Mouse (Mus musculus): ENCODE data around the gene Mre11a. TPM values are rescaled to one million over a fixed set of nuclear protein-coding genes. Genes with fewer than 3 reads are reported as not detected.

Gene Mre11a
- 10 to 100 TPM; 18.4 to 21.5 TPM for total RNA-seq (2021)
- long read RNA-seq, experiment 1, partial matches to known transcripts: 0 of 11 reads
- long read RNA-seq, experiment 1, other reads (novel, unspliced or antisense): 8 of 11 reads
- long read RNA-seq, experiment 2, partial matches to known transcripts: 0 of 2 reads
- long read RNA-seq, experiment 2, other reads (novel, unspliced or antisense): 1 of 2 reads

GRCm38 (mm10) chr9:14784039-14785002 lies at the start of gene Mre11a, which contains the start of gene Ankrd49:
Gene Mre11a (plus strand): TSS chr9:14784654.
Gene Ankrd49 (minus strand): TSS chr9:14784856.
- DNase-seq: peak; percentile 91

GRCm38 (mm10) chr9:14739498-14740150 lies 44.8 kb upstream of the Mre11a start:
- DNase-seq: peak; percentile 41

GRCm38 (mm10) chr9:14740151-14740924 lies 44.1 kb upstream of the Mre11a start, which contains the start of gene Piwil4:
Gene Piwil4 (minus strand): TSS chr9:14740733.
- DNase-seq: no peak

- peak in 1 of 2 experiments; percentile 37 for DNase-seq
Measured at GRCm38 (mm10) chr9:14750901-14751502, 33.5 kb upstream of the Mre11a start.

- DNase-seq: peak; percentile 25 to 44
Measured at GRCm38 (mm10) chr9:14751503-14752000, 32.9 kb upstream of the Mre11a start.

GRCm38 (mm10) chr9:14752001-14752522 lies 32.4 kb upstream of the Mre11a start, which contains the start of gene Fut4:
Gene Fut4 (minus strand): TSS chr9:14752393.
- peak; percentile 67 to 80 for DNase-seq

GRCm38 (mm10) chr9:14753947-14754346 lies 30.5 kb upstream of the Mre11a start:
- no peak for DNase-seq

GRCm38 (mm10) chr9:14754469-14754868 lies 30.0 kb upstream of the Mre11a start:
- DNase-seq: no peak

- no peak for DNase-seq
Measured at GRCm38 (mm10) chr9:14758590-14758989, 25.9 kb upstream of the Mre11a start.

GRCm38 (mm10) chr9:14759261-14759660 lies 25.2 kb upstream of the Mre11a start:
- DNase-seq: no peak

- DNase-seq: peak; percentile 45 to 59
Measured at GRCm38 (mm10) chr9:14764765-14765164, 19.7 kb upstream of the Mre11a start.

GRCm38 (mm10) chr9:14769811-14770210 lies 14.6 kb upstream of the Mre11a start:
- DNase-seq: no peak

- DNase-seq: peak in 1 of 2 experiments; percentile 17
Measured at GRCm38 (mm10) chr9:14770803-14771471, 13.5 kb upstream of the Mre11a start, which contains the start of gene 1700012B09Rik. Gene 1700012B09Rik (minus strand): TSS chr9:14771030.

GRCm38 (mm10) chr9:14772074-14772473 lies 12.4 kb upstream of the Mre11a start:
- no peak for DNase-seq

GRCm38 (mm10) chr9:14773813-14774212 lies 10.6 kb upstream of the Mre11a start:
- no peak for DNase-seq

GRCm38 (mm10) chr9:14778341-14778740 lies 6.1 kb upstream of the Mre11a start:
- DNase-seq: no peak

- no peak for DNase-seq
Measured at GRCm38 (mm10) chr9:14787356-14787755, 2.9 kb downstream of the Mre11a start.

GRCm38 (mm10) chr9:14805714-14806113 lies 21.3 kb downstream of the Mre11a start:
- DNase-seq: peak in 1 of 2 experiments; percentile 35

- DNase-seq: no peak
Measured at GRCm38 (mm10) chr9:14806786-14807185, 22.3 kb downstream of the Mre11a start.

- no peak for DNase-seq
Measured at GRCm38 (mm10) chr9:14810111-14810510, 25.7 kb downstream of the Mre11a start.

Measured in adrenal gland, postnatal 36 days (tissue).